Mouse (Mus musculus): Measurements from ENCODE around the gene Fam122b.

DNA sequence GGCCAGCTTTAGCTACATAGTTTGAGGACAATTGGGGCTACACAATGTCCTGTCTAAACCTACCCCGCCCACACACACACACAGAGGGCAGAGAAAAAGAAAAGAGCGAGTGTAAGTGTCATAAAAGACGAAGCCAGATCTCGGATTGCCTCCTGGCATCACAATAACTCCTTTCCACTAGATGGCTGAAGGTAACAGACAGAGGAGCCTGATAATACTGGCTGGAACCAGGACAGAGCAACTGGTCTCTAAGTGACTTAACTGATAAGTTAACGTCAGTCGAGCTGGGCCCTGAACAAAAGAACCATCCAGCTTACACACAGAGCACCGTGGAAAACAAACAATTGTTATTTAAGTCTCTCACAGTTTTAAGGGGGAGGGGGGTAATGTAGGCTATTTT is 33.2 kb downstream of the Fam122b start:
- no peak for TF ChIP-seq CTCF (IDR thresholded peaks at IDR 0.05; ENCODE audit: low read depth)
- TF ChIP-seq EP300 (IDR thresholded peaks at IDR 0.05; ENCODE audit: low read depth): no peak

Data from heart, postnatal 0 days (tissue).